Mouse (Mus musculus) adrenal gland, postnatal 4 days (tissue): Measurements from ENCODE around the gene Gpr180. TPM values are rescaled to one million over a fixed set of nuclear protein-coding genes. Genes with fewer than 3 reads are reported as not detected.
A peak's percentile ranks its signal among the peaks of the same experiment; 100 is the strongest.
"Not testable (repeated sequence)": the region's sequence is repeated elsewhere in the genome, so short reads cannot be mapped to it uniquely, and the experiment has no call there.

Experiments
- DNase-seq, 2 experiments: peaks; one replicate each; pipeline ENCODE4 v3.0.0; 2021 to 2022; ENCODE audit warnings: low spot score in 2 of 2, mixed read lengths in 2 of 2
- total RNA-seq, 2 experiments: library from RNA; stranded (reverse); gene quantifications; 2 replicates each; pipeline ENCODE4 v1.2.3; 2021

The Gpr180 gene
- total RNA-seq, 2 experiments from 2014 or later = 30.7 to 31.3 TPM

DNA sequence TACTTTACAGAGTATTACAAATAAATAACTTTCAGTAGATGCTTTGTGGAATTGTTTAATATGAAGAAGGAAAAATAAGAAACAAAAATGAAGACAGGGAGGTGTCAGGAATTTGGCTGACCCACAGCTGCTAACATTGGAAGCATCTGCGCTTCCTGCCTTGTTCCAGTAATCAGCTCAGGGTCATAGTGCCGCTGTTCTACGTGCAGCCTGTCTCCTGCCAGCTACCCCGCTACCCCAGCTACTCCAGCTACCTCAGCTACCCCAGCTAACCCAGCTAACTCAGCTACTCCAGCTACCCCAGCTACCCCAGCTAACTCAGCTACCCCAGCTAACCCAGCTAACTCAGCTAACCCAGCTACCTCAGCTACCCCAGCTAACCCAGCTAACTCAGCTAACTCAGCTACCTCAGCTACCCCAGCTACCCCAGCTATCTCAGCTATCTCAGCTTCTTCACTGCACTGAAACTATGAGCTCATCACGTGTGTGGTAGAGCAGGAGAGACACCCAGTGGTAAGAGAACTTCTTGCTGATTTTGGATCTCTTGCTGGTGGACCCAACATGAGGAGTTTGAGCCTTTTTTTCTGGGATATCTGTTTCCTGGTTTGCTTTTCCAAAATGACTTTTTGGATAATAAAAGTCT lies 14.8 kb downstream of the Gpr180 start:
- DNase-seq = no peak

- no peak for DNase-seq
Measured at GRCm38 (mm10) chr14:118152294-118152651, 15.3 kb downstream of the Gpr180 start.

GRCm38 (mm10) chr14:118156056-118156455 lies 19.1 kb downstream of the Gpr180 start:
- not testable (repeated sequence) for DNase-seq

DNA sequence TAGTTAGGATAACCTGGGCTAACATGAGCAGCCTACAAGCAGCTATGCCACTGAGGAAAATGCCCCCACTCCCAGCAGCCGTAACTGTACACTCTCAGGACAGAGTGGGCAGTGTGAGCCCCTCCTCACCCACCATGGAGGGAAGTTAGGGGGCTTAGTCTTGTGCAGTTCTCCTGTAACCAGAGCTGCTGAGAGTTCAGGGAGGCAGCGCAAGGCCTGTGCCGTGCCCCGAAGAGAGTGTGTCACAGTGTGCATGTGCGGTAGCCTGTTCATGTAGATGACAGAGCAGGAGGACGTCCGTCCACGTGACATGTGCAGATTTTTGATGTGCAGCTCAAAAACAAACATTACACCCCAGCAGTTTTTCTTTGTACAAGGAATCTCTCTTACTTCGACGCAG lies 19.8 kb downstream of the Gpr180 start:
- no peak for DNase-seq

DNA sequence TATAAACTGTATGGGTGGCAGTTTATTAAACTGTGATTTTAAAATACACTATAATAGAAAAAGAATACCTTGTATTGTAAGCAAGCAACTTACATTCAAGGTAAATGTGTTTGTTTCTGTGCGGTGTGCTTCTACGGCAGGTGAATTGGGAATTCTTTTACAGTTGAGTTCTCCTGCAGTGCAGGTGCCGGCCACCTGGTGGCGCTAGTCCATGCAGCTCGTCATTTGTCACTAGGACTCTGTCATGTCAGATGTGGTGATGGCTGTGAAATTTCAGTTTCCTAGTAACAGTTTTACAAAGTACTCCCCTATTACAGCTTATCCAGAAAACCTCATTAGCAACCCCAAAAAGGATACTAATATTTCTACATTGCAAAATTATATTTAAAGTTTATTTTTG lies 20.2 kb downstream of the Gpr180 start:
- DNase-seq = no peak

GRCm38 (mm10) chr14:118161751-118162150 lies 24.8 kb downstream of the Gpr180 start:
- no peak for DNase-seq

- DNase-seq = no peak
Measured at GRCm38 (mm10) chr14:118162640-118163039, 25.7 kb downstream of the Gpr180 start.

DNA sequence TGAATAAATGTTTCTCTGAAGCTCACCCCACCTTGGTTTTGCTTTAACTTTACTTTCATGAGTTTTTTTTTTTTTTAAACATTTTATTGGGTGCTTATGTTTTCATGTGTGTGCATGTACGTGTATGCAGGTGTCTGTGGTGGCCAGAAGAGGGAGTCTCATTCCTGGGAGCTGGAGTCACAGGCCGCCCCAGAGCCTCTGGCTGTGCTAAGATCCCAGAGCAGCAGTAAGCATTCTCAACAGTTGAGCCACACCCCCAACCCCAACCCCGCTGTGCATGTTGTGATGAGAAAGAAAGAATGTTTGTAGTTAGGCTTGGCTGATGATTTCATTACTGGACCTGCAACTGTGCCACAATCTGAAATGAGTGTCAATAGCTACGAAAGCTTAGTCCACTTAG lies 31.8 kb downstream of the Gpr180 start:
- DNase-seq = no peak

DNA sequence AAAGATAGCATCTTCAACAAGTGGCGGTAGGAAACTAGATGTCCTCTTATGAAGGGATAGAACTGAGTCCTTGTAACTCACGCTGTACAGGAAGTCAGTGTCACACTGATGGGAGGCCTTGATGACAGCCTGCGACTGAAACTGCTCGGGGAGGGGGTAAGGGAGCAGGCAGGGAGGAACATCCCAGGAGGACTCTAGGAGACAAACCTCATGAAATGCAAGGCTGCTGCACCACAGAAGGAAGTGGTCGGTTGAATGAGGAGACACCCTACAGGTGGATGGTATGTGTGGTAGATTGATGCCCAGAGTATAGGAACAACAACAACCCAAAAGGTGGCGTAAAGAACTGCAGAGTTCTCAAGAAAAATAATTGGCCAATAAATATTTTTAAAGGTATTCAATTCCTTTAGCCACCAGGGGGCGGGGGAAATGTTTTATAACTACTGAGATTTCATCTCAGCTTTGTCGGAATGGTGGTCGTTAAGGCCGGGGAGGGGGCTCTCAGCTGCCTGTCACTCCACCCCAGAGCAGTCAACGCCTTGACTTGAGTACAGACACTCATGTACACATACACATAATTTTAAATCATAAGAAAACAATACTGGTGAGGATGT lies 36.7 kb downstream of the Gpr180 start:
- DNase-seq = no peak

DNA sequence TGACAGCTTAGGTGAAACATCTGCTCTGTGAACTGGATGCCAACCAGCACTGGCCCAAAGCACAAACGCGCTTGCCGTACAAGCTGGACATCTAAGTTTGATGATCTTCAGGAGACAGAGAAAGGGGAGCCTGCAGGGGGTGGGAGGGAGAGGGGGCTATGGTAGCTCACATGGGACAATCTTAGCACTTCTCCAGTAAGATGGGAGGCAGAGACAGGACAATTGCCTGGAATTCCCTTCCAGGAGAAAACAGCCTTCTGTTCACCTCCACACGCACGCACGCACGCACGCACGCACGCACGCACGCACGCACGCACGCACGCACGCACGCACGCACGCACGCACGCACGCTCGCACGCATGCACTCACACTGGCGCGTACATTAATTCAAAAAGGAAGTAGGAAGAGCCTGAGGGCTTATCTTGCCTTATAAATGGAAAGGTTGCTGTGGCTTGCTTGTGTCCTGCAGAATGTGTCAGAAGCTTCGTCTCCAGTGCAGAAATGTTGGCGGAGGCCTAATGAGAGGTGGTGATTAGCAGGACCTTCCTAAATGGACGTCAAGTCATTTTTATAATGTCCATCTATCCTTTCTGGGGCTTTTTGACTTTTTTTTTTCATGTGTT lies 38.2 kb downstream of the Gpr180 start:
- no peak for DNase-seq

DNA sequence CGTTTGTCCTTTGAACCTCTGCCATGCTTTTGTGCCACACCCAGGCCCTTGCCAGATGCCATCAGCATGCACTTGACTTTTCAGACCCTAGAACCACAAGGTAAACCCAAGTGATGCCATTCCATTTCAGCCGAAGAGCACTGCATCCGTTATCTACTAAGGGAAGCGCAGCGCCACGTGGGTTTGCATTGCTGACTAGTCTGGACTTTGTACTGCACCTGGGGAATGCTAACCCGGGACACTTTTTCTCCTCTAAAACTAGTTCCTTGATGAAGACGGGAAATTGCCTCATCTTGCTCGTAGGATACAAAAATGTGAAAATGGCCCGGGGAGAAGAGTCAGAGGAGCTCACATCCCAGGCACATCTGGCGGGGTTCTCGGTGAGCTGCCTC lies 38.7 kb downstream of the Gpr180 start:
- no peak for DNase-seq

DNA sequence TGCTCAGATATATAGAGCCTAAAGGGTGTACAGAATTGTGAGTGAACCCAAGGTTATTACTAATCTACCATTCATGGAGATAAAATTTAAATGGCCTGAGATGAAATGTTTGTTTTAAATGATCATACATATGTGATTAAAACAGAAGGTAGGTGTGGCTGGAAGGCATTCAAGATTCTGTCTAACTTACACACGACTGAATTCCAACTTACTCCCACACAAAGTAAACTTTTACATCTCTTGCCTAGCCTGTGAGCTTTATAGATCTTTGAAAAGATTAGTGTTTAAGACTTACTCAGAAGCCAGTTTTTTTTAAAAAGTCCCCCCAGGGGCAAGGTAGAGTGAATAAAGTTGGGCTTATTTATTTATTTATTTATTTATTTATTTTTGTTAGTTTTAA lies 42.3 kb downstream of the Gpr180 start:
- no peak for DNase-seq

DNA sequence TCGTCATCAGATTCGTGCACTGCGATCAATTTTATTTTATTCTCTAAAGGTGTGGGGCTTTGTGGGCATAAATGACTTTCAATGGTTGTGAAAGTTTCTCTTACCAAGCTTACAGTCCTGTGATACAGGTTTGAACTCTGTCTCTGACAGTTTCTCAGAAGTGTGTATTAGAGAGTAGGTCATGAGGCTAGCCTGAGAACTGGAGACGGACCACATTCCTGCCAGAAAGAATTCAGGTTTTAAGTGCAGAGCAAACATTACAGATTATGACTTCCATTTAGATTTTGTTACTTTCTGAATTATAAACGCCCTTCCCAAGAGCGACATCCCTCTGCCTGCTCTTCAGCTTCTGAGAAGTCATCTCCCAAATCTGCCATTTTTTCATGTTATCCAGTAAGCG lies 42.7 kb downstream of the Gpr180 start:
- no peak for DNase-seq

DNA sequence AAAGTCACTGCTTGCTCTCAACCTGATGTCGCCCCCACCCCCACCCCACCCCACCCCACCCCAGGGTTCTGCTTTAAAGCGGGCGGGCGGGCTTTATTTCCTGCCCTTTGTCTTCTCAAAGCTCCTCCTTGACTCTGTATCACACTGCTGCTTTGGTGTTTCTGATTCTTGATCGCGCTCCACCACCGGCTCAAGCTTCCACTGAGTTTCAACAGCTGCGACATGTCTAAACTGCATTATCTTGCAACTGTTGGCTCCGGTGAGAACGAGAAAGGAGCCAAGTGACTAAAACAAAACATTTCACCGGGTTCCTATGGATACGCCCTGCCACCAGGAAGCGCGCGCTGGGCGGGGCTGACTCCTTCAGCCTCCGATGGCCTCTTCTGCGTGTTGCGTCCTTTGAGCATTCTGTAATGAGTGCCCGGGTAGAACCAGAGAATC lies 43.2 kb downstream of the Gpr180 start:
- peak in 1 of 2 experiments; percentile 10 for DNase-seq

- no peak for DNase-seq
Measured at GRCm38 (mm10) chr14:118180711-118181177, 43.8 kb downstream of the Gpr180 start.

- no peak for DNase-seq
Measured at GRCm38 (mm10) chr14:118191442-118191841, 54.5 kb downstream of the Gpr180 start.

DNA sequence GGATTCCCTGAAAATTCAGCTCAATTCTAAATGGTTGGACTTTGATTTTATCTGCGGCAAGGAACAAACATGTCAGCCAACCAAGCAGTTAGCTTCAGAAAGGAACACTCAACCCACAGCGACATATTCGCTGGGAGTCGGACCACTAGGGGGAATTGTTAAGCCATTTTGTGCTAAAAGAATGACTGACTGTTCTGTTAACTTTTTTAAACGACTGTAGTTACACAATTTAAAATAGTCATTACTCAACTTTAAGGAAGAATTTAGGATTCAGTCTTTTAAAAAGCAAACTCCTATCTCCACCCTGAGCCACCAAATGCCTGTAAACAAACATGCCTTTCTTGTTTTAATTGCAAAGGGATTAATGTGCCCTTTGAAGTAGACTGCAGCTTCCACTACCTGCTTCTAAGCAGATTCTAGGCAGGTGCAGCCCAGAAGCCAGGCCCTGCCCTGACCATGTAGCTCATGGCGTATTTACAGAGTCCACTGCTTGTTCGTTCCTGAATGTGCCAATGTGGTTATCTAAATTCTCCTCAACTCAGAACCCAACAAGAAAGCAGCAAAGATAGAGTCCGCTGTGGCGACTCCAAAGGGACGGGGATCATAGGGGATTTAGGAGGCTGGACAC lies 56.2 kb downstream of the Gpr180 start:
- DNase-seq = no peak

DNA sequence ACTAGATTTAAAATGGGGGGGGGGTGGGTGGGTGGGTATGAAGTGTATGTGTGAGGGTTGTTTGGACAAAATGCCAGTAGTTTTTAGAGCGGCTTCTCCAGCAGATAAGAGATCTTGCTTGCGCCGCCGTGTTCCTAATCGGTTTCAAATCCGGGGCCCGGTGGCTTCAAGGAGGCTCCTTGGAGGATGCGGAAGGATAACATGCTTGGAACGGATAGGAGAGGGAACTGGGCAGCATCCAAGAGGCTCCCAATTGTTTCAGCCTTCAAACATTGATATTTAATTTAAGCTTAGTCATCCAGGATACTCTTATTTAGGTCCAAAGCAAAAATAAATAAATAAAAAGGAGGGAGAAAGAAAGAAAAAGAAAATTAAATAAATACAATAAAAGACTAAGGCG lies 56.7 kb downstream of the Gpr180 start:
- DNase-seq = no peak

DNA sequence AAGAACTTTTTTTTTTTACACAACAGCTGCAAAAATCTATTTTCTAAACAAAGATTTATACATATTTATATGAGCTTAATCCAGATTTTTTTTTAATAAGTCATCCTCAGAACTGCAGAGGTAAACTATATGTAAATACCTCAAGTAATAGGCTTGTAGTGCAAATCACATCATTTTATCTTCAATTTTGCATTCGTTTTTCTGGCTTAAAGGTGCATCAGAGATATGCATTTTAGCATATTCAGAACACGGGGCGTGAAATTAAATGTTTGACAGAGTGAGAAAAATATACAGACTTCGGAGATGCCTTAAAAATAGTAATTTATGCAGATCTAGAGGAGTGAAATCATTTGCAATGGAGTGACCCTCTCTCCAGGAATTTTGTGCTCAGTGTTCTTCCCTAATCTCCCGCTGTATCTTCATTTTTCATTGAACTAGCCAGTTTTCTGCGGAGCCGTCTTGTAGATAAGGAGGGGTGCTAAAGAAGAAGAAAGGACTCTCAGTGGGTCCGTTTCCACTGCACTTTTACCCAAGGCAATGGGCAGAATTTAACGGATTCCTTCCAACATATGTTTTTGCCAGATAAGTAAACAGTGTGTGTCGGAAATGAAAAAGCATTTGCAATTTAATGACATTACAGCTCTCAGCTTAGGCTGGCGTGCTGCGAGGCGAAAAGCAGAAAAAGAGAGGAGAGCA lies 57.4 kb downstream of the Gpr180 start:
- no peak for DNase-seq

DNA sequence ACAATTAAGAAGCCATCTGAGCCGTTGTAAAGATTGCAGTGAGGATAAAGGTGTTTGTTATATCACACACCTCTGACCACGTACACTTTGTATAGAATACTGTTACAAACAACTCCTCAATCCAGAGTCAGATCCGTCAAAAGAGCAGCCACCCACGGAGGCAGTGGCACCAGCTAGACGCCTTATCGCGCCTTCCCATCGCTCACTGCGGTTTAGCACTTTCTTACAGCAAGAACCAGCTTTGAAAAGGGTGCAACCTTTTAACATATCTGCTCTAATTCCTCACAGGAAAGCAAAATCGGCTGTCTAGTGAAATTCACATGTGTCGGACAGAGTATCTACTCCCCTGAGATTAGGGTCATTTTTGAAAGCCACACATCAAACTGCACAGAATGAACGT lies 60.1 kb downstream of the Gpr180 start:
- DNase-seq = no peak

DNA sequence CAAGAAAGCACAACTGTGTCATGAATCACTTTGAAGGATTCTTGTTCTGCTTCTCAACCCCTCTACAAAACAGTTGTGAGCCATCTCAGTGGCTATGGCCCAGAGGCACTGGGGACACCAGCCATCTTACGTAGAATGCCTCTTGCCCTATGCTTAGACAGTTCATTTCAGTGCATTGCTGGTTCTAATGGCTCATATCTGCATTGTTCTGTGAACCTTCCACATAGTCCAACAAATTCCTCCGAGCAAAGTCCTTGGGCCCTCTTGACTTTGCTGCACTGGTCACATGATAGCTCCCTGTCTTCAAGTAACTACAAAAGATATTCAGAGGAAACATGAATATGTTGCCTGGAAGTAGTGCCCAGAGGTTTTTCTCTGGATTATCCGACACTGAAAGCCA lies 63.8 kb downstream of the Gpr180 start:
- no peak for DNase-seq

- DNase-seq = no peak
Measured at GRCm38 (mm10) chr14:118202006-118202405, 65.0 kb downstream of the Gpr180 start.
